Mouse (Mus musculus) forelimb bud, embryonic 11.5 days (tissue): ENCODE measurements at regions not wholly inside any gene's neighbourhood (a gene's known extent, or its start where the extent isn't known, plus 50 kb on each side); places are given as distances from the start of the nearest gene placed in this dataset.

Experiments
- DNase-seq: peaks from one replicate; pipeline ENCODE4 v3.0.0-alpha.2; 2012; ENCODE audit warnings: low read depth, low spot score

- DNase-seq, result no peak
Observed at GRCm38 (mm10) chr1:137640848-137641247, 534.7 kb downstream of the Ptprc start.

- no peak for DNase-seq
Observed at GRCm38 (mm10) chr1:137636947-137637346, 538.6 kb downstream of the Ptprc start.

- DNase-seq, result no peak
Observed at GRCm38 (mm10) chr1:137636321-137636944, 539.1 kb downstream of the Ptprc start.

GRCm38 (mm10) chr1:137635781-137636180, 539.7 kb downstream of the Ptprc start:
- no peak for DNase-seq

- DNase-seq, result no peak
Observed at GRCm38 (mm10) chr1:137631546-137631945, 544.0 kb downstream of the Ptprc start.

- DNase-seq, result no peak
Observed at GRCm38 (mm10) chr1:137620672-137621071, 554.8 kb downstream of the Ptprc start.

GRCm38 (mm10) chr1:137618231-137618630, 557.3 kb downstream of the Ptprc start:
- DNase-seq, result no peak

- no peak for DNase-seq
Observed at GRCm38 (mm10) chr1:137617513-137617912, 558.0 kb downstream of the Ptprc start.

GRCm38 (mm10) chr1:137606716-137607115, 568.8 kb downstream of the Ptprc start:
- no peak for DNase-seq

GRCm38 (mm10) chr1:137605890-137606663, 569.4 kb downstream of the Ptprc start:
- no peak for DNase-seq

GRCm38 (mm10) chr1:137593732-137594131, 581.8 kb downstream of the Ptprc start:
- DNase-seq, result no peak

GRCm38 (mm10) chr1:137591891-137592290, 583.6 kb downstream of the Ptprc start:
- no peak for DNase-seq

GRCm38 (mm10) chr1:137591295-137591694, 584.2 kb downstream of the Ptprc start:
- DNase-seq, result no peak

- no peak for DNase-seq
Observed at GRCm38 (mm10) chr1:137588304-137589300, 586.9 kb downstream of the Ptprc start.

GRCm38 (mm10) chr1:137587481-137588228, 587.9 kb downstream of the Ptprc start:
- no peak for DNase-seq

- no peak for DNase-seq
Observed at GRCm38 (mm10) chr1:137584696-137585095, 590.8 kb downstream of the Ptprc start.

GRCm38 (mm10) chr1:137584104-137584675, 591.3 kb downstream of the Ptprc start:
- DNase-seq, result no peak

GRCm38 (mm10) chr1:137577639-137578038, 597.9 kb downstream of the Ptprc start:
- DNase-seq, result no peak

- no peak for DNase-seq
Observed at GRCm38 (mm10) chr1:137576174-137576573, 599.3 kb downstream of the Ptprc start.

- no peak for DNase-seq
Observed at GRCm38 (mm10) chr1:137575380-137575779, 600.1 kb downstream of the Ptprc start.
